Mouse (Mus musculus) MEL (cell line): Measurements from ENCODE around the gene Gm28035.

Experiments used
- CHD2 ChIP-seq: IDR thresholded peaks from 2 replicates; pipeline ENCODE4 v1.6.1; 2011; ENCODE audit warnings: low read length, improper control_type of control experiment
- CTCF ChIP-seq, 3 experiments: IDR thresholded peaks in 2 of 3; conservative IDR thresholded peaks in 1 of 3; 2 replicates each; pipeline ENCODE4 v1.5.1; 2011 to 2012; ENCODE audit warnings: low read length in 3 of 3, low read depth in 2 of 3, mild to moderate bottlenecking in 2 of 3, improper control_type of control experiment in 1 of 3, inconsistent platforms in 1 of 3, mixed read lengths in 1 of 3, moderate library complexity in 1 of 3; ENCODE audit not compliant: control insufficient read depth in 1 of 3, insufficient read depth in 1 of 3, poor library complexity in 1 of 3, severe bottlenecking in 1 of 3
- EP300 ChIP-seq, 2 experiments: IDR thresholded peaks; 2 replicates each; pipeline ENCODE4 v1.6.1; 2011; ENCODE audit warnings: improper control_type of control experiment in 2 of 2, low read length in 2 of 2, low read depth in 1 of 2, mild to moderate bottlenecking in 1 of 2
- GABPA ChIP-seq: IDR thresholded peaks from 2 replicates; pipeline ENCODE4 v1.6.1; 2012; ENCODE audit warnings: low read depth, mild to moderate bottlenecking, inconsistent platforms, low read length, improper control_type of control experiment, moderate library complexity
- HCFC1 ChIP-seq: IDR thresholded peaks from 2 replicates; pipeline ENCODE4 v1.6.1; 2012; ENCODE audit warnings: low read depth, mild to moderate bottlenecking, inconsistent platforms, low read length, improper control_type of control experiment, moderate library complexity
- MAX ChIP-seq: IDR thresholded peaks from 2 replicates; pipeline ENCODE4 v1.6.1; 2011; ENCODE audit warnings: low read length, improper control_type of control experiment
- MYC ChIP-seq: IDR thresholded peaks from 2 replicates; pipeline ENCODE4 v1.6.1; 2011; ENCODE audit warnings: low read depth, mild to moderate bottlenecking, low read length, improper control_type of control experiment, moderate library complexity
- POLR2A ChIP-seq, 2 experiments: IDR thresholded peaks; 2 replicates each; pipeline ENCODE4 v1.6.1; 2011 to 2012; ENCODE audit warnings: low read length in 2 of 2, mild to moderate bottlenecking in 2 of 2, control low read depth in 1 of 2, improper control_type of control experiment in 1 of 2, low read depth in 1 of 2, moderate library complexity in 1 of 2; ENCODE audit not compliant: control insufficient read depth in 1 of 2, insufficient read depth in 1 of 2, poor library complexity in 1 of 2
- POLR2AphosphoS2 ChIP-seq: IDR thresholded peaks from 2 replicates; pipeline ENCODE4 v1.6.1; 2011; ENCODE audit warnings: low read length, improper control_type of control experiment
- SMC3 ChIP-seq: IDR thresholded peaks from 2 replicates; pipeline ENCODE4 v1.6.1; 2011; ENCODE audit warnings: low read depth, low read length, improper control_type of control experiment
- TAL1 ChIP-seq: IDR thresholded peaks from 2 replicates; pipeline ENCODE4 v1.6.1; 2012; ENCODE audit warnings: mild to moderate bottlenecking, inconsistent platforms, low read length, moderate library complexity, mixed read lengths

- TF ChIP-seq EP300 (IDR thresholded peaks at IDR 0.05; ENCODE audit: low read depth in 1 of 2, low read length in 2 of 2), result no peak
- no peak for TF ChIP-seq CHD2
- peak in 1 of 3 experiments; percentile 38; a peak in 2 of 6 replicates for TF ChIP-seq CTCF (IDR thresholded peaks at IDR 0.05 in 2 of 3, conservative IDR thresholded peaks at IDR 0.05 in 1 of 3; ENCODE audit: control insufficient read depth in 1 of 3, insufficient read depth in 1 of 3, low read depth in 2 of 3, low read length in 3 of 3, poor library complexity in 1 of 3, severe bottlenecking in 1 of 3)
- no peak for TF ChIP-seq POLR2A (IDR thresholded peaks at IDR 0.05; ENCODE audit: control insufficient read depth in 1 of 2, insufficient read depth in 1 of 2, low read depth in 1 of 2, low read length in 2 of 2, poor library complexity in 1 of 2)
- no peak for TF ChIP-seq GABPA
- no peak for TF ChIP-seq TAL1
- TF ChIP-seq POLR2AphosphoS2, result no peak
- no peak for TF ChIP-seq MYC
- peak; percentile 32; the same call in 1 of the 2 replicates for TF ChIP-seq SMC3
- TF ChIP-seq MAX, result no peak
- no peak for TF ChIP-seq HCFC1
Measured at GRCm38 (mm10) chr2:30261064-30261736, 20.8 kb downstream of the Gm28035 start.
